Mouse (Mus musculus): ENCODE data around the gene Alkbh1. TPM values are rescaled to one million over a fixed set of nuclear protein-coding genes. Genes with fewer than 3 reads are reported as not detected.

Gene Alkbh1
- total RNA-seq, 2 experiments from 2014 or later = 20.8 to 21.7 TPM

- no peak for DNase-seq
Observed at GRCm38 (mm10) chr12:87380586-87381379, 63.0 kb downstream of the Alkbh1 start.

- no peak for DNase-seq
Observed at GRCm38 (mm10) chr12:87379496-87379895, 64.3 kb downstream of the Alkbh1 start.

Small RNAs within 50 kb of the gene (microRNA-seq; reads per million reads assigned to microRNA genes)
- 61.2 to 107 reads per million in 2 experiments for gene Mir3068

Other genes starting within 250 kb of the Alkbh1 start
- 1 to 10 TPM; 2.7 to 2.9 TPM for gene Samd15, start 244.3 kb downstream of the Alkbh1 start, total RNA-seq (2021)
- 10 to 100 TPM; 29.4 to 30.4 TPM for gene Tmed8, start 243.6 kb downstream of the Alkbh1 start, total RNA-seq (2021)
- gene Noxred1, start 205.3 kb downstream of the Alkbh1 start, total RNA-seq (2021) = 1 to 10 TPM; 2.6 to 3.7 TPM
- gene Vipas39, start 177.8 kb downstream of the Alkbh1 start, total RNA-seq (2021) = 10 to 100 TPM; 52.3 to 60.7 TPM
- 100 to 1,000 TPM; 198 to 207 TPM for gene Ahsa1, start 177.5 kb downstream of the Alkbh1 start, total RNA-seq (2021)
- under 1 TPM in 1 of 2 experiments, not detected in 1; 0.42 TPM for gene Ism2, start 144.3 kb downstream of the Alkbh1 start, total RNA-seq (2021)
- gene Sptlc2, start 55.7 kb downstream of the Alkbh1 start, total RNA-seq (2021) = 10 to 100 TPM; 29.2 to 32.8 TPM
- gene Slirp, start 121 bp downstream of the Alkbh1 start, total RNA-seq (2021) = 10 to 100 TPM; 90.6 to 99.4 TPM
- 10 to 100 TPM; 67.3 to 68.6 TPM for gene Snw1, start 28.3 kb upstream of the Alkbh1 start, total RNA-seq (2021)
- not detected for gene Gm5788, start 50.7 kb upstream of the Alkbh1 start, total RNA-seq (2021)
- not detected for gene Gm8300, start 70.3 kb upstream of the Alkbh1 start, total RNA-seq (2021)
- gene Oog1, start 158.7 kb upstream of the Alkbh1 start, total RNA-seq (2021) = not detected
- gene Gm4027, start 174.9 kb upstream of the Alkbh1 start, total RNA-seq (2021) = not detected
- not detected for gene Gm16381, start 200.6 kb upstream of the Alkbh1 start, total RNA-seq (2021)